Mouse (Mus musculus): Measurements from ENCODE around the gene Gnaq.

- TF ChIP-seq CTCF (IDR thresholded peaks at IDR 0.05; ENCODE audit: control insufficient read depth, insufficient read depth, low read length) (no peak), POLR2A (IDR thresholded peaks at IDR 0.05; ENCODE audit: borderline replicate concordance, control insufficient read depth, low read depth, low read length) (no peak)
Measured at GRCm38 (mm10) chr19:16270236-16270635, 137.6 kb downstream of the Gnaq start.
